Mouse (Mus musculus): ENCODE measurements at regions not wholly inside any gene's neighbourhood (a gene's known extent, or its start where the extent isn't known, plus 50 kb on each side); places are given as distances from the start of the nearest gene placed in this dataset.

GRCm38 (mm10) chr16:12880481-12880880, 229.0 kb upstream of the Ercc4 start:
- TF ChIP-seq CTCF (IDR thresholded peaks at IDR 0.05; ENCODE audit: low read depth) (no peak), EP300 (IDR thresholded peaks at IDR 0.05; ENCODE audit: low read depth) (no peak)

Measured in heart, postnatal 0 days (tissue).